Mouse (Mus musculus) olfactory bulb, adult 2 months (tissue): ENCODE results near the gene Tmed5.

Source experiments
- CTCF ChIP-seq: fragments of 200-500 bp; IDR thresholded peaks from 2 replicates; pipeline ENCODE4 v1.5.1; 2012; ENCODE audit warnings: low read depth, mild to moderate bottlenecking, low read length, moderate library complexity; ENCODE audit not compliant: insufficient read depth
- POLR2A ChIP-seq: fragments of 200-500 bp; IDR thresholded peaks from 2 replicates; pipeline ENCODE4 v1.6.1; 2012; ENCODE audit warnings: mild to moderate bottlenecking, low read depth, low read length, moderate library complexity; ENCODE audit not compliant: insufficient read depth

- TF ChIP-seq CTCF (no peak), POLR2A (no peak)
These were observed 32.2 kb downstream of the Tmed5 start for GRCm38 (mm10) chr5:108100196-108100595.
